Mouse (Mus musculus) limb, embryonic 10.5 days (tissue): ENCODE data around the gene Arhgap15. TPM values are rescaled to one million over a fixed set of nuclear protein-coding genes. Genes with fewer than 3 reads are reported as not detected.

Experiments
- DNase-seq: peaks from one replicate; pipeline ENCODE4 v3.0.0-alpha.2; 2017; ENCODE audit warnings: low spot score
- H3K27ac ChIP-seq: fragments of 300-500 bp; sonication (generic); 2 replicates; pipeline ENCODE4 v1.5.1; 2016; ENCODE audit warnings: mild to moderate bottlenecking
- H3K27me3 ChIP-seq: fragments of 300-500 bp; sonication (generic); 2 replicates; pipeline ENCODE4 v1.6.1; 2016; ENCODE audit warnings: low read depth, mild to moderate bottlenecking; ENCODE audit not compliant: poor library complexity, severe bottlenecking
- H3K36me3 ChIP-seq: fragments of 300-500 bp; sonication (generic); 2 replicates; pipeline ENCODE4 v1.6.1; 2016; ENCODE audit warnings: mild to moderate bottlenecking, moderate library complexity
- H3K4me1 ChIP-seq: fragments of 300-500 bp; sonication (generic); 2 replicates; pipeline ENCODE4 v1.6.1; 2016
- H3K4me3 ChIP-seq: fragments of 300-500 bp; sonication (generic); 2 replicates; pipeline ENCODE4 v1.5.1; 2016; ENCODE audit warnings: mild to moderate bottlenecking, moderate library complexity
- H3K9me3 ChIP-seq: fragments of 300-500 bp; sonication (generic); replicated peaks from 2 replicates; pipeline ENCODE4 v1.6.1; 2016; ENCODE audit warnings: mild to moderate bottlenecking
- WGBS: fragments of 180-500 bp; shearing (Covaris S2); methylation state at CpG from one replicate; pipeline ENCODE4 v1.1.7; 2016; 5-methylcytosine and 5-hydroxymethylcytosine counted together
- polyA plus RNA-seq: library from polyadenylated mRNA; unstranded; fragments of >200 nt; fragmentation: Nextera tagmentation; extraction: Ambion mirVana; gene quantifications from 2 replicates; pipeline ENCODE4 v1.2.1, GENCODE M21; 2016

The Arhgap15 gene
- polyA plus RNA-seq, 1 experiment from 2014 or later, result 0.23 TPM

DNA sequence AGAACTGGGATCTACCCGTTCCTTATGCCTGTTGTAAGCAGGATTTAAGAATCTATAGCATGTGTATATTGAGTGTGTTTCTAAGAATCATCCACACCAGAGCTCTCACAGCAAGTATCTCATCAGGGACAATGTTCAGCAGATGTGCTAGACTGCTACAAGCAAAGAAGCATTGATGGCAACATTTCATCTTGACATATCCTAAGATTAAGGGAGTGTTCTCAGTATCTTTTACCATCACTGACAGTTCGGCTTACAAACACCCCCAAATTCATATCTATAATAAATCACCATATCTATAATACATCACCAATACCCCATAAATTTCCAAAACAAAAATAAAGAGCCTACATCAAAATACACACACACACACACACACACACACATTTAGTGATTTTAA lies 374.6 kb downstream of the Arhgap15 start:
- DNase-seq, result no peak

GRCm38 (mm10) chr2:44124093-44124492 lies 375.5 kb downstream of the Arhgap15 start:
- peaks cover 19% of the 10 kb centered on the region for H3K4me1 ChIP-seq
- H3K27me3 ChIP-seq, result no peaks in the 10 kb centered on the region
- no peaks in the 10 kb centered on the region for H3K9me3 ChIP-seq
- no peak for DNase-seq
- no peak overlapping the region for H3K27ac ChIP-seq
- H3K36me3 ChIP-seq, result no peaks in the 10 kb centered on the region
- 67% methylated on average over 3 of the region's 3 CpGs for WGBS
- H3K4me3 ChIP-seq, result no peak overlapping the region

More for the DNA sequence above, 374.6 kb downstream of the Arhgap15 start:
- Histone ChIP-seq H3K27me3 (no peaks in the 10 kb centered on the region), H3K36me3 (no peaks in the 10 kb centered on the region), H3K4me3 (no peak overlapping the region), H3K27ac (no peak overlapping the region), H3K4me1 (peaks cover 19% of the 10 kb centered on the region), H3K9me3 (no peaks in the 10 kb centered on the region)
- WGBS, result 87% methylated on average over 2 of the region's 2 CpGs

- no peaks in the 10 kb centered on the region for H3K36me3 ChIP-seq
- H3K27ac ChIP-seq, result no peak overlapping the region
- peaks cover 19% of the 10 kb centered on the region for H3K4me1 ChIP-seq
- H3K9me3 ChIP-seq, result no peaks in the 10 kb centered on the region
- H3K4me3 ChIP-seq, result no peak overlapping the region
- 51% methylated on average over 3 of the region's 3 CpGs for WGBS
- H3K27me3 ChIP-seq, result no peaks in the 10 kb centered on the region
- DNase-seq, result no peak
Measured at GRCm38 (mm10) chr2:44124683-44125082, 376.1 kb downstream of the Arhgap15 start.

- H3K27ac ChIP-seq, result no peak overlapping the region
- H3K4me1 ChIP-seq, result peaks cover 19% of the 10 kb centered on the region
- H3K27me3 ChIP-seq, result no peaks in the 10 kb centered on the region
- H3K4me3 ChIP-seq, result no peak overlapping the region
- no peaks in the 10 kb centered on the region for H3K36me3 ChIP-seq
- 86% methylated on average over 1 of the region's 1 CpGs for WGBS
- H3K9me3 ChIP-seq, result no peaks in the 10 kb centered on the region
- DNase-seq, result no peak
Measured at GRCm38 (mm10) chr2:44126044-44126695, 377.5 kb downstream of the Arhgap15 start.

DNA sequence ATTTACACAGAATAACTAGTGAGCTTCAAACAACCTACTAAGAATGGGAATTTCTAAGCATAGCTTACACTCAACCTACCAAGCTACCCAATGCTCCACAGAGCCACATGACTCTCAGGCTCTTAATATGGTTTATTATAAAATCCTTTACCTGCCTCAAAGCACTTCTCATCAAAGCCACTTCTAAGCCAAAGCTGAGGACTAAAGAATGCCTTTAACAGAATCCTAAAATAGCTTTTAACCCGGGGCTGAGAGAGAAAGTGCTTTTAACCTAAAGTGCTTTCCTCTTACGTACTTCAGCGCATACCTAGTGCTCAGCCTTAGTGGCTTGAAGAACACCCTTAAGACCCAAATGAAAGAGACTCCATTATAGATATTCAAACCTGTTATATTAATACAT lies 380.9 kb downstream of the Arhgap15 start:
- 90% methylated on average over 3 of the region's 3 CpGs for WGBS
- no peak for DNase-seq
- H3K36me3 ChIP-seq, result no peaks in the 10 kb centered on the region
- H3K4me1 ChIP-seq, result peaks cover 7% of the 10 kb centered on the region
- no peaks in the 10 kb centered on the region for H3K9me3 ChIP-seq
- H3K27me3 ChIP-seq, result no peaks in the 10 kb centered on the region
- no peak overlapping the region for H3K4me3 ChIP-seq
- no peak overlapping the region for H3K27ac ChIP-seq

GRCm38 (mm10) chr2:44131271-44131670 lies 382.6 kb downstream of the Arhgap15 start:
- no peak overlapping the region for H3K27ac ChIP-seq
- no peaks in the 10 kb centered on the region for H3K9me3 ChIP-seq
- DNase-seq, result no peak
- H3K4me1 ChIP-seq, result no peaks in the 10 kb centered on the region
- H3K27me3 ChIP-seq, result no peaks in the 10 kb centered on the region
- H3K4me3 ChIP-seq, result no peak overlapping the region
- no peaks in the 10 kb centered on the region for H3K36me3 ChIP-seq
- 77% methylated on average over 3 of the region's 3 CpGs for WGBS

DNA sequence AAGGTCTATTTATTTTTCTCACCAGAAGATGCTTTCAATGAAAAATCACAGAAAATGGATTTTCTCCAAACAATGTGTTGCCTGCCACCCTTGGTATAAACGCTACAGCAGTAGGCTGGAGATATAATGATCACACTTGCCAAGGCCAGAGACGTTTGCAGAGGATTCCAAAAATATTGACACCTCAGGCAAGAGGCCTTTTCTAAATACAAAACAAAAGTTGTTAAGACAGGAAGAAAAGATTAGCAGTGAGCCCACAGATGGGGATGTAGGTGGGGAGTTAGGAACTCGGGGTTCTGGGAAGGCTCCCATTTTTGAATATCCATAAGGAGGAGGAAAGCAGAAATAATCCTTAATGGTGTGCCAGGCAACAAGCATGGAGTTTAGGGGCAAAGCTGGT lies 386.2 kb downstream of the Arhgap15 start:
- H3K27ac ChIP-seq, result no peak overlapping the region
- H3K36me3 ChIP-seq, result no peaks in the 10 kb centered on the region
- no peak for DNase-seq
- WGBS, result 83% methylated on average over 3 of the region's 3 CpGs
- no peak overlapping the region for H3K4me3 ChIP-seq
- H3K9me3 ChIP-seq, result no peaks in the 10 kb centered on the region
- H3K27me3 ChIP-seq, result no peaks in the 10 kb centered on the region
- H3K4me1 ChIP-seq, result no peaks in the 10 kb centered on the region

DNA sequence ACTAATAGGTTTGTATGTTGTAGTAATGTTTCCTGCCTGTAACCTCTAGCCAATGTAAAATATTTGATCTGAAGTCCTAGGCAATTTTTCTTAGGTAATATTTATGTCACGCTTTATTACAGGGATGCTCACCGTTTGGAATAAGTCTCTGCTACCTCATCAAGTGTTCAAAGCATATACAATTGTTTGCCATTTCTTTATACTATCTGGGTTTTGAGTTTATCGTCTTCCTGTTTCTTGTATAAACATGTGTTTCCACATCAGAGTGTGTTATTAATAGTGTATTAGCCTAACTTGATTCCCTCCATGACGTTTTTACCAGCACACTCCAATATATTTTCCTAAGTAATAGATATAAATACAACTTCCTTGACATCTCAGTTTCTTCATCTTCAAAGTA lies 391.8 kb downstream of the Arhgap15 start:
- no peak for DNase-seq
- Histone ChIP-seq H3K9me3 (no peaks in the 10 kb centered on the region), H3K27ac (no peak overlapping the region), H3K4me3 (no peak overlapping the region), H3K4me1 (no peaks in the 10 kb centered on the region), H3K36me3 (no peaks in the 10 kb centered on the region), H3K27me3 (no peaks in the 10 kb centered on the region)
- WGBS, result 93% methylated on average over 4 of the region's 4 CpGs

DNA sequence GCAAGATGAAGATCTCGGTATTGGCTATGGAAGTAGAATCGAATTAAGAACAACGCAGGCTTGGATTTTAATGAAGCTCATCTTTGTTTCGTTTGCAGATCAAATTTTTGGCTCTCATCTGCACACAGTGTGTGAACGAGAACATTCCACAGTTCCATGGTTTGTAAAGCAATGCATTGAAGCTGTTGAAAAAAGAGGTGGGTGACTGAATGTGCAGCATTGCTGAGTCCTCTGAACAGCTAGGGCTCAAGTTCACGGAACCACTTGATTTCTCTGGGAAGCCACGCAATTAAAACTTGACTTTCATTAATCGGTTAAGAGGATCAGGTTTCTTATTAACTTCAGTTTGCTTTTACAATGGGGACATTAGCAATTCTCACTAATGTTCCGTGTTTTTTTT lies 393.5 kb downstream of the Arhgap15 start:
- Histone ChIP-seq H3K36me3 (no peaks in the 10 kb centered on the region), H3K4me1 (no peaks in the 10 kb centered on the region), H3K27me3 (no peaks in the 10 kb centered on the region), H3K4me3 (no peak overlapping the region), H3K27ac (no peak overlapping the region), H3K9me3 (no peaks in the 10 kb centered on the region)
- no peak for DNase-seq
- 90% methylated on average over 9 of the region's 9 CpGs for WGBS

DNA sequence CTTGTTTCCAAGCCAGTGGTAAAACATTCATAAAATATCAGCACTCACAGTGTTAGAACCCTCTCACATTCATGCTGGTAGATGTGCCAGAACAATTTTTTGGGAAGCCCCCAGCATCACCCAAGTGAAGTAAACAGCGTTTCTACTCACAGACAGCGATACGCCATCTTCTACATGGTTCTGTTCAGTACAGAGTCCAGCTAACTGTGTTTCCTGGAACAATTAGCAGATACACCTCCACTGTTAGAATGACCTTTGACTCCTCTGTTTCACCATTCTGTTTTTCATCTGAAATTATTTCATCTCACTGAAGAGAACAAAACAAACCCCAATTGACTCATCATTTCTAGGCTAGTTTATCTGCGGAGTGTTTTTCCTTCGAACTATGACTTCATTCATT lies 394.0 kb downstream of the Arhgap15 start:
- no peak for DNase-seq
- no peak overlapping the region for H3K27ac ChIP-seq
- WGBS, result 96% methylated on average over 5 of the region's 5 CpGs
- no peaks in the 10 kb centered on the region for H3K9me3 ChIP-seq
- H3K36me3 ChIP-seq, result no peaks in the 10 kb centered on the region
- H3K4me1 ChIP-seq, result no peaks in the 10 kb centered on the region
- H3K27me3 ChIP-seq, result no peaks in the 10 kb centered on the region
- no peak overlapping the region for H3K4me3 ChIP-seq

DNA sequence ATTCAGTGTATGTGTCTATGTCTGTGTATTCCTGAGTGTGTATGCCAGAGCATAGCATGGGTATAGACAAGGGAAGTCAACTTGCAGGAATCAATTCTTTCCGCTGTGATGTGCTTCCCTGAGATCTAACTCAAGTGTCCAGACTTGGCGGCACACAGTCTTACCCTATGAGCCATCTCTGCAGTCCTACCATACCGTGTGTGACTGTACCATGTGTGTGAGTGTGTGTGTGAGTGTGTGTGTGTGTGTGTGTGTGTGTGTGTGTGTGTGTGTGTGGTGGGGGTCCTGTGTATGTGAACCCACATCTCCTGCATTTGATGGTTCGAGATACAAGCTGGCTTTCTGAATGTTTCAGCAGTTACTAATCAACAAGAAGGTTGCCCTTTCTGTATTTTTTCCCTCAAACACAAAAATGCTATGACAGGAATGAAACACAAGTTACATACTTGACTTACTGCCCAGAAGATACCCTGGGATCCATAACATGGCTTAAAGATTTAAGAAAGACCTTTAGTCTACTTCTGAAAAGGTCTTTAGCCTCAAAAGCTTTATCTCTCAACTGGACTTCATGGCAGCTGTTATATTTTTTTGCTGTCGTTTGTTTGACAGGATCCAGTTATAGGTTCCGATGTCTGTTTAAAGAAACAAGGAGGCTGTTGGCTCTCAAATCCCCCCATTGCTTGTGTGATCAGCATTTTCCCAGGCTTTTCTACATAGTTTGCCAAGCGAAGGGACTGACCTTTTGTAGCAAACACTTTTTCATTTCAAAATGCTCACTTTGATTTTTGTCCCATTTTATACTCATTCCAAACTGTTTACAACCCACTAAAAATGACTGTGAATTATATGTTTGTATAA lies 397.7 kb downstream of the Arhgap15 start:
- 0 out of 2 replicates have a peak, but pooled peaks cover 3% of the 10 kb centered on the region for H3K4me1 ChIP-seq
- no peaks in the 10 kb centered on the region for H3K36me3 ChIP-seq
- H3K27me3 ChIP-seq, result no peaks in the 10 kb centered on the region
- no peak overlapping the region for H3K4me3 ChIP-seq
- no peak for DNase-seq
- 92% methylated on average over 7 of the region's 7 CpGs for WGBS
- no peak overlapping the region for H3K27ac ChIP-seq
- H3K9me3 ChIP-seq, result no peaks in the 10 kb centered on the region

- 81% methylated on average over 5 of the region's 5 CpGs for WGBS
- Histone ChIP-seq H3K27me3 (no peaks in the 10 kb centered on the region), H3K4me1 (0 out of 2 replicates have a peak, but pooled peaks cover 3% of the 10 kb centered on the region), H3K27ac (no peak overlapping the region), H3K36me3 (no peaks in the 10 kb centered on the region), H3K9me3 (no peaks in the 10 kb centered on the region), H3K4me3 (no peak overlapping the region)
- no peak for DNase-seq
Measured at GRCm38 (mm10) chr2:44147486-44147885, 398.9 kb downstream of the Arhgap15 start.

GRCm38 (mm10) chr2:44147971-44148370 lies 399.3 kb downstream of the Arhgap15 start:
- H3K4me1 ChIP-seq, result 0 out of 2 replicates have a peak, but pooled peaks cover 3% of the 10 kb centered on the region
- DNase-seq, result no peak
- H3K36me3 ChIP-seq, result no peaks in the 10 kb centered on the region
- 65% methylated on average over 7 of the region's 7 CpGs for WGBS
- no peak overlapping the region for H3K4me3 ChIP-seq
- H3K27ac ChIP-seq, result no peak overlapping the region
- no peaks in the 10 kb centered on the region for H3K9me3 ChIP-seq
- no peaks in the 10 kb centered on the region for H3K27me3 ChIP-seq
